Mouse (Mus musculus): Measurements from ENCODE around the gene Btg2. TPM values are rescaled to one million over a fixed set of nuclear protein-coding genes. Genes with fewer than 3 reads are reported as not detected.

Btg2 gene
- polyA plus RNA-seq, 1 experiment from 2014 or later = 36.9 TPM

GRCm38 (mm10) chr1:134062411-134063085 is 16.4 kb downstream of the Btg2 start:
- Histone ChIP-seq H3K9me3 (ENCODE audit: control insufficient read depth, low read length) (no peaks in the 10 kb centered on the region), H3K36me3 (ENCODE audit: control insufficient read depth, insufficient read depth, low read length) (no peaks in the 10 kb centered on the region), H3K27me3 (ENCODE audit: control insufficient read depth, insufficient read depth, low read length) (no peaks in the 10 kb centered on the region), H3K9ac (ENCODE audit: low read length) (peak overlapping the region; percentile 62), H3K4me3 (ENCODE audit: control insufficient read depth in 1 of 2, insufficient read depth in 1 of 2, low read depth in 1 of 2, low read length in 2 of 2) (peak overlapping the region in 1 of 2 experiments; percentile 3; a peak in 1 of 4 replicates), H3K4me1 (ENCODE audit: control insufficient read depth in 2 of 2, insufficient read depth in 2 of 2, low read length in 2 of 2) (peaks cover 49 to 56% of the 10 kb centered on the region in 2 experiments), H3K4me2 (ENCODE audit: low read length) (peak overlapping the region; percentile 60), H3K27ac (replicated peaks in 1 of 2; ENCODE audit: control insufficient read depth in 1 of 2, insufficient read depth in 1 of 2, low read depth in 2 of 2, low read length in 2 of 2) (peak overlapping the region; percentile 79 to 99)
- no peak for ATAC-seq (ENCODE audit: insufficient number of reproducible peaks, insufficient read depth, low FRiP score, low read depth)
- WGBS = 18% methylated on average over 10 of the region's 11 CpGs

DNA sequence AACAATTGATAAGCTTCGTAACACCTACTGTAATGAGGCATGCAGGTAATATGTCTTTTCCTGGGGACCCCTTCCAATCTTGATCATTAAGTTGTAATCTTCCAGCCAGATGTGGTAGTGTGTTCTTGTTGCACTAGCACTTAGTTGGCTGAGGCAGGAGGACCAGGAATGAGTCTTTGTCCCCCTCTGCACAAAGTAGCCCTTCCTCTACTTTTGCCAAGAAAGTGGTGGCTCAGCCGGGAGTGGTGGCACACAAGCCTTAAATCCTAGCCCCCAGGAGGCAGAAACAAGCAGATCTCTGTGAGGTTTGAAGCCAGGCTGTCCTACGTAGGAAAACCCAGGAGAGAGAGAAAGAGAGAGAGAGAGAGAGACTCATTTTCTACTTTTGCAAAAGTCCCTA is 17.0 kb downstream of the Btg2 start:
- H3K4me3 ChIP-seq (ENCODE audit: control insufficient read depth in 1 of 2, insufficient read depth in 1 of 2, low read depth in 1 of 2, low read length in 2 of 2) = no peak overlapping the region
- no peak for ATAC-seq (ENCODE audit: insufficient number of reproducible peaks, insufficient read depth, low FRiP score, low read depth)
- H3K27me3 ChIP-seq (ENCODE audit: control insufficient read depth, insufficient read depth, low read length) = no peaks in the 10 kb centered on the region
- H3K9ac ChIP-seq (ENCODE audit: low read length) = peak overlapping the region; percentile 80; the same call in 1 of the 2 replicates
- WGBS = 76% methylated on average over 3 of the region's 3 CpGs
- H3K4me2 ChIP-seq (ENCODE audit: low read length) = no peak overlapping the region
- H3K27ac ChIP-seq (replicated peaks in 1 of 2; ENCODE audit: control insufficient read depth in 1 of 2, insufficient read depth in 1 of 2, low read depth in 2 of 2, low read length in 2 of 2) = peak overlapping the region in 1 of 2 experiments; percentile 99; a peak in 3 of 4 replicates
- no peaks in the 10 kb centered on the region for H3K36me3 ChIP-seq (ENCODE audit: control insufficient read depth, insufficient read depth, low read length)
- H3K9me3 ChIP-seq (ENCODE audit: control insufficient read depth, low read length) = no peaks in the 10 kb centered on the region
- H3K4me1 ChIP-seq (ENCODE audit: control insufficient read depth in 2 of 2, insufficient read depth in 2 of 2, low read length in 2 of 2) = peaks cover 44 to 51% of the 10 kb centered on the region in 2 experiments

GRCm38 (mm10) chr1:134060849-134061569 is 17.9 kb downstream of the Btg2 start:
- Histone ChIP-seq H3K27me3 (ENCODE audit: control insufficient read depth, insufficient read depth, low read length) (no peaks in the 10 kb centered on the region), H3K9ac (ENCODE audit: low read length) (peak overlapping the region; percentile 80), H3K9me3 (ENCODE audit: control insufficient read depth, low read length) (no peaks in the 10 kb centered on the region), H3K4me1 (ENCODE audit: control insufficient read depth in 2 of 2, insufficient read depth in 2 of 2, low read length in 2 of 2) (peaks cover 43 to 47% of the 10 kb centered on the region in 2 experiments), H3K4me2 (ENCODE audit: low read length) (peak overlapping the region; percentile 88), H3K4me3 (ENCODE audit: control insufficient read depth in 1 of 2, insufficient read depth in 1 of 2, low read depth in 1 of 2, low read length in 2 of 2) (peak overlapping the region; percentile 38 to 47), H3K27ac (replicated peaks in 1 of 2; ENCODE audit: control insufficient read depth in 1 of 2, insufficient read depth in 1 of 2, low read depth in 2 of 2, low read length in 2 of 2) (peak overlapping the region; percentile 99), H3K36me3 (ENCODE audit: control insufficient read depth, insufficient read depth, low read length) (no peaks in the 10 kb centered on the region)
- WGBS = 1% methylated on average over 31 of the region's 31 CpGs
- ATAC-seq (ENCODE audit: insufficient number of reproducible peaks, insufficient read depth, low FRiP score, low read depth) = peak; percentile 88

- Histone ChIP-seq H3K4me3 (ENCODE audit: control insufficient read depth in 1 of 2, insufficient read depth in 1 of 2, low read depth in 1 of 2, low read length in 2 of 2) (peak overlapping the region; percentile 22 to 38), H3K9ac (ENCODE audit: low read length) (peak overlapping the region; percentile 80), H3K9me3 (ENCODE audit: control insufficient read depth, low read length) (no peaks in the 10 kb centered on the region), H3K4me2 (ENCODE audit: low read length) (peak overlapping the region; percentile 88), H3K27ac (replicated peaks in 1 of 2; ENCODE audit: control insufficient read depth in 1 of 2, insufficient read depth in 1 of 2, low read depth in 2 of 2, low read length in 2 of 2) (peak overlapping the region; percentile 99), H3K36me3 (ENCODE audit: control insufficient read depth, insufficient read depth, low read length) (no peaks in the 10 kb centered on the region), H3K27me3 (ENCODE audit: control insufficient read depth, insufficient read depth, low read length) (no peaks in the 10 kb centered on the region), H3K4me1 (ENCODE audit: control insufficient read depth in 2 of 2, insufficient read depth in 2 of 2, low read length in 2 of 2) (peaks cover 43 to 52% of the 10 kb centered on the region in 2 experiments)
- no peak for ATAC-seq (ENCODE audit: insufficient number of reproducible peaks, insufficient read depth, low FRiP score, low read depth)
- WGBS = 64% methylated on average over 16 of the region's 16 CpGs
Measured at GRCm38 (mm10) chr1:134059739-134060695, 18.9 kb downstream of the Btg2 start.

GRCm38 (mm10) chr1:134058870-134059269 is 20.1 kb downstream of the Btg2 start:
- Histone ChIP-seq H3K4me3 (ENCODE audit: control insufficient read depth in 1 of 2, insufficient read depth in 1 of 2, low read depth in 1 of 2, low read length in 2 of 2) (no peak overlapping the region), H3K27me3 (ENCODE audit: control insufficient read depth, insufficient read depth, low read length) (no peaks in the 10 kb centered on the region), H3K27ac (replicated peaks in 1 of 2; ENCODE audit: control insufficient read depth in 1 of 2, insufficient read depth in 1 of 2, low read depth in 2 of 2, low read length in 2 of 2) (no peak overlapping the region), H3K4me1 (ENCODE audit: control insufficient read depth in 2 of 2, insufficient read depth in 2 of 2, low read length in 2 of 2) (peaks cover 34 to 43% of the 10 kb centered on the region in 2 experiments), H3K9ac (ENCODE audit: low read length) (no peak overlapping the region), H3K4me2 (ENCODE audit: low read length) (no peak overlapping the region), H3K36me3 (ENCODE audit: control insufficient read depth, insufficient read depth, low read length) (no peaks in the 10 kb centered on the region), H3K9me3 (ENCODE audit: control insufficient read depth, low read length) (no peaks in the 10 kb centered on the region)
- ATAC-seq (ENCODE audit: insufficient number of reproducible peaks, insufficient read depth, low FRiP score, low read depth) = no peak
- 62% methylated on average over 6 of the region's 6 CpGs for WGBS

GRCm38 (mm10) chr1:134057736-134058135 is 21.2 kb downstream of the Btg2 start:
- Histone ChIP-seq H3K4me3 (ENCODE audit: control insufficient read depth in 1 of 2, insufficient read depth in 1 of 2, low read depth in 1 of 2, low read length in 2 of 2) (no peak overlapping the region), H3K9ac (ENCODE audit: low read length) (no peak overlapping the region), H3K4me1 (ENCODE audit: control insufficient read depth in 2 of 2, insufficient read depth in 2 of 2, low read length in 2 of 2) (peaks cover 23 to 32% of the 10 kb centered on the region in 2 experiments), H3K9me3 (ENCODE audit: control insufficient read depth, low read length) (no peaks in the 10 kb centered on the region), H3K4me2 (ENCODE audit: low read length) (no peak overlapping the region), H3K27ac (replicated peaks in 1 of 2; ENCODE audit: control insufficient read depth in 1 of 2, insufficient read depth in 1 of 2, low read depth in 2 of 2, low read length in 2 of 2) (no peak overlapping the region), H3K27me3 (ENCODE audit: control insufficient read depth, insufficient read depth, low read length) (no peaks in the 10 kb centered on the region), H3K36me3 (ENCODE audit: control insufficient read depth, insufficient read depth, low read length) (no peaks in the 10 kb centered on the region)
- ATAC-seq (ENCODE audit: insufficient number of reproducible peaks, insufficient read depth, low FRiP score, low read depth) = no peak
- WGBS = 72% methylated on average over 8 of the region's 8 CpGs

DNA sequence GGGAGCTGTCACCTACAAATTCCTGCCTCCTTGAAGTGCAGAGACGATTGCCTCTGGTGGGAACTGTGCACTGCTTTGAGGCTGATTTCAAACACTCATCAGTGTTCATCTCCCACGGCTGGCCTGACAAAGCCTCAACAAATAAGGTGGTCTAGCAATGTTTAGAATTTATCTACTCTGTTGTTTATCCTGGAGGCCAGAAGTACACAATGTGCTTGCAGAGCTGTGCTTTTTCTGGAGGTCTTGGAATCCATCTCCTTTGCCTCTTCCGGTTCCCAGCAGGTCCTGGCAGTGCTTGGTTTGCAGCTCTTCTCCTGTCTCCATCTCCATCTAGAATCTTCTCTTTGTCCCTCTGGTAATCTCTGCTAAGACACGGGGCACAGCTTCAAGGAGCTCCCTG is 22.6 kb downstream of the Btg2 start:
- no peak overlapping the region for H3K4me3 ChIP-seq (ENCODE audit: control insufficient read depth in 1 of 2, insufficient read depth in 1 of 2, low read depth in 1 of 2, low read length in 2 of 2)
- H3K4me2 ChIP-seq (ENCODE audit: low read length) = no peak overlapping the region
- no peaks in the 10 kb centered on the region for H3K27me3 ChIP-seq (ENCODE audit: control insufficient read depth, insufficient read depth, low read length)
- H3K27ac ChIP-seq (replicated peaks in 1 of 2; ENCODE audit: control insufficient read depth in 1 of 2, insufficient read depth in 1 of 2, low read depth in 2 of 2, low read length in 2 of 2) = no peak overlapping the region
- ATAC-seq (ENCODE audit: insufficient number of reproducible peaks, insufficient read depth, low FRiP score, low read depth) = no peak
- no peaks in the 10 kb centered on the region for H3K36me3 ChIP-seq (ENCODE audit: control insufficient read depth, insufficient read depth, low read length)
- 70% methylated on average over 4 of the region's 4 CpGs for WGBS
- no peaks in the 10 kb centered on the region for H3K9me3 ChIP-seq (ENCODE audit: control insufficient read depth, low read length)
- no peak overlapping the region for H3K9ac ChIP-seq (ENCODE audit: low read length)
- H3K4me1 ChIP-seq (ENCODE audit: control insufficient read depth in 2 of 2, insufficient read depth in 2 of 2, low read length in 2 of 2) = peaks cover 17 to 18% of the 10 kb centered on the region in 2 experiments
